Mouse (Mus musculus) spleen, adult 18-20 months (tissue): ENCODE measurements around the gene Plppr3.
A peak's percentile ranks its signal among the peaks of the same experiment; 100 is the strongest.

ENCODE experiments used
- DNase-seq, 2 experiments: peaks; one replicate each; pipeline ENCODE4 v3.0.0; 2022; ENCODE audit warnings: mixed read lengths in 2 of 2

Plppr3 gene

GRCm38 (mm10) chr10:79865189-79865601, 9.2 kb downstream of the Plppr3 start:
- DNase-seq: no peak

DNA sequence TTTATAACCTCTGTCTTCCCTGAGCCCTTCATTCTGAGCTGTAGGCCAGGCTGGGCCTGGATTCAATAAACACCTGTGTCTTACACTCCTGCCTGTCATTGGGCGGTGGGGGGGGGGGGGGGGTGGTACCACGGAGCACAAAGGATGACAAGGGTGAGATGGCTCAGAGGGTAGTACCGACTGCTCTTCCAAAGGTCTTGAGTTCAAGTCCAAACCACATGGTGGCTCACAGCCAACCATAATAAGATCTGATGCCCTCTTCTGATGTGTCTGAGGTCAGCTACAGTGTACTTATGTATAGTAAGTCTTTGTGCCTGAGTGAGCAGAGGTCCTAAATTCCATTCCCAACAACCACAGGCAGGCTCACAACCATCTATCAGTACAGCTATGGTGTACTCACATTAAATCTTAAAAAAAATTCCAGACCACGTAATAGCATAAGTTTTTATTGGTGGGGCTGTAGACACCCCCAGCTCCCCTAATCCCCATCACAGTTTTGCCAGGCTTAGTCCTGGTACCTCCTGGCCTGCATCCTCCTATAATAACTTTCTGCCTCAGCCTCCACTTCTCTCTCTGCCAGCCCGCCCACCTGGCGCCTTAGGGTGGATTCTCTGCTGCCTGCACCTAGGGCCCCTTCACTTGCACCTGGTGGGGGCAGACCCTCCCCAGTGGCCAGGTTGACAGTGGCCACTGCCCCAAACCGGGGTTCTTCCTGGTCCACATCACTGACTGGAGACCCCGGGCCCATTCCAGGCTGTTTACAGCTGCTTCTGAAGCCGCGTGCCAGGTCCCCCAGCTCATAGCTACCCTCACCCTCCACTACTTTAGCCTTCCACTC, 9.9 kb downstream of the Plppr3 start:
- no peak for DNase-seq

DNA sequence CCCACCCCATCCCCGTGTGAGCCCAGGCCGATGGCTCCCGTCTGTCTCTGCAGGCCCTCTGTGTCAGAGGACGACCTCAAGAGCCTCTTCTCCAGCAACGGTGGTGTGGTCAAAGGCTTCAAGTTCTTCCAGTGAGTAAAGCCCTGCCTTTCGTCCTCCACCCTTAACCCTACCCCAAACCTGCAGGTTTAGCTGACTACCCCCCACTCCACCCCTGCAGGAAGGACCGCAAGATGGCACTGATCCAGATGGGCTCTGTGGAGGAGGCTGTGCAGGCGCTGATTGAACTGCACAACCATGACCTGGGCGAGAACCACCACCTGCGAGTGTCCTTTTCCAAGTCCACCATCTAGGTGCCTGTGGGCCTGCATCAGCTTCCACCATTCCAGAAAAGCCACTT, 11.5 kb downstream of the Plppr3 start:
- DNase-seq: no peak

GRCm38 (mm10) chr10:79862049-79862788, 12.2 kb downstream of the Plppr3 start:
- no peak for DNase-seq

DNA sequence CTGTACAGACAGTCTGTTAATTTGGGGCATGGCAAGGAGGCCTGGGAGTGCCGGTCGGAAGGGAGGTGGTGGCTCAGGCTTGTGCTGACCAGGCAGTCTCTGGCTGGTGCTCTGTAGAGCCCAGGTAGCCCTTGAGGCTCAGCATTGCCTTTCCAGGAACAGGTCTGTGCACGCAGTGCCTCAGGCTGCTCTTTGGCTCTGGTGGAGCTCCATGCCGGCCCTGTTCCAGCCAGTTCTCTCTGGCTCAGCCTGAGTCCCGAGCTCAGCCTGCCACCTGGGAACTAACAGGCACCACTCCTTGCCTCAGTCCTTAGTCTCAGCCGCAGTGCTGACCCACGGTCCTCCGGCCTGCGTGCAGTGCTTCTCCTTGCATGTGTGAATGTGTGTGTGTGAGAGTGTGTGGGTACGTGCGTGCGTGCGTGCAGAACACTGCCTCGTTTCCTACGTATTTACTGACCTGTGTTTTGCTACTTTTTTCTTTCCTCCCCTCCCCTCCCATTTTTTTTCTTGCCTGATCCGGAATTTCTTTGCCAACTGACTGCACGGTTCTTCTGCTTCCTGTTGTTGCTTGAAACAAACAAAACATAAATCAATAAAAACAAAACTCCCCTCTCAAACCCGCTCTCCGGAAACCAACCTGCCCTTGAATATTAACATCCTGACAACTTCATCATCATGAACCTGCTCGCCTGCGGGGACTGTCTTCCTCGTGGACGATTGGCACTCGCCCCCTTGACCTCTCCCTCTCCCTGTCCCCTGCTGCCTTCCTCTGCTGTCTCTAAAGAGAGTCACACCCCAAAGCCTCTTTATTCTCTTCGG, 13.0 kb downstream of the Plppr3 start:
- DNase-seq: no peak

GRCm38 (mm10) chr10:79860079-79860911, 14.1 kb downstream of the Plppr3 start:
- no peak for DNase-seq

DNA sequence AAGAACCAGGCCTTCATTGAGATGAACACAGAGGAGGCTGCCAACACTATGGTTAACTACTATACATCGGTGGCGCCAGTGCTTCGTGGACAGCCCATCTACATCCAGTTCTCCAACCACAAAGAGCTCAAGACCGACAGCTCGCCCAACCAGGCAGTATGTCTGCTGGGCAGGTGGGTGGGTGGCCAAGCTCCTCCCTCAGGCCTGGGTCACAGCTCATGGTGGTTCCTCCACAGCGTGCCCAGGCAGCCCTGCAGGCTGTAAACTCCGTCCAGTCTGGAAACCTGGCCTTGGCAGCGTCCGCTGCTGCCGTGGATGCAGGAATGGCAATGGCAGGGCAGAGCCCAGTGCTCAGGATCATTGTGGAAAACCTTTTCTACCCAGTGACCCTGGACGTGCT, 15.3 kb downstream of the Plppr3 start:
- no peak for DNase-seq

GRCm38 (mm10) chr10:79858416-79859074, 15.9 kb downstream of the Plppr3 start:
- peak in 1 of 2 experiments; percentile 26 for DNase-seq

DNA sequence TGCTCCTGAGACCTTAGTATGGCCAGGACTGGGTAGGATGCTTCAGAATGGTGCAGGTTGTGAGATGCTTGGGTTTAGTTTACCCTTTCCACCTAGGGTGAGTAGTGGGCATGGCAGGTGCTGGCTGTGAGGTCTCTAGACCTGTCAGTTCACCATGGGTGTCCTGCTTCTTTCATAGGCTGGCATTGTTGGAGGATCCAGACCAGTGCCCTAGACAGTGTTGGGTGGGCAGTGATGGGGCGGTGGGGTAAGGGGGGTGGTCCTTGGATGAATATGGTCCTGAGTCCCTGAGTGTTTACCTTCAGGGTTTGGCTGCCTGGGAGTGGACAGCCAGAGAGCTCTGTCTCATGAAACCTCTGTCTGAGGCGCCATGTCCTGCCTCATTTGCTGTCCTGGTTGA, 16.5 kb downstream of the Plppr3 start:
- DNase-seq: no peak

DNA sequence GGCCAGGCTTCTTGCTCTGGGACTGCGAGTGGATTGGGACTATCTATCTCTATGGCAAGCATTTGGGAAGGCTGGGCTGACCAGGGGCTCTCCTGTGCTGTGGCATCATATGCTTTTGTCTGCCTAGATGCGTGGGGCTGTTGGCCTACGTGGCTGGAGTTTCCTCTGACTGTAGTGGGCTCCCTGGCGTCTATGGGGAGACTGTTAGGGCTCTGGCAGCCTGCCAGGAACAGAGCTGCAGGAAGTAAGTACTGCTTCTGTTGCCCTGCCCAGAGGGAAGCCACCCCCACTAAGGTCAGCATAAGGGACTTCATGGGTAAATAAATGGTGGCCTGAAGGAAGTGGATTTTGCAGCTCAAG, 17.0 kb downstream of the Plppr3 start:
- peak; percentile 62 to 71 for DNase-seq

GRCm38 (mm10) chr10:79856704-79857451, 17.6 kb downstream of the Plppr3 start:
- no peak for DNase-seq

DNA sequence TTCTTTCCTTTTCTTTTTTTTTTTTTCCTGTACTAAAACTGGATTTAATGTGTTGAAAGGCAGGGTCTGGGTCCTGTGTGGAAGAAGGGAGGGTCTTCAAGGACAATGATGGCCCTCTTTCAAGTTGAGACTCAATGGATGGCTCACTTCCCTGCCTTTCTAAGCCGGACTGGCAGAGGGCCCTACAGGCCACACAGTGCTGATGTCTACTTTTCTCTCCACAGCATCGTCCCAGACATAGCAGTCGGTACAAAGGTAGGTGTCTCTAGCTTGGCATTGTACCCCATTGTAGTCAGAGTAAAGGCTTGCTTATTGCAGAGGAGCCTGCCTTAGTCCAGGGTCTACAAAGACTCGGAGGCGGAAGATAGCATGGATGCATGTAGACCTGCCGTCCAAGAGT, 18.2 kb downstream of the Plppr3 start:
- DNase-seq: no peak

- peak in 1 of 2 experiments; percentile 19 for DNase-seq
These were observed 18.8 kb downstream of the Plppr3 start for GRCm38 (mm10) chr10:79855558-79856184.

- peak; percentile 68 to 75 for DNase-seq
These were observed 19.5 kb downstream of the Plppr3 start for GRCm38 (mm10) chr10:79854801-79855541.

GRCm38 (mm10) chr10:79853860-79854795, 20.3 kb downstream of the Plppr3 start, which contains the start of gene Ptbp1:
TSS of gene Ptbp1 (plus strand) at chr10:79854427.
- DNase-seq: peak; percentile 97 to 98

DNA sequence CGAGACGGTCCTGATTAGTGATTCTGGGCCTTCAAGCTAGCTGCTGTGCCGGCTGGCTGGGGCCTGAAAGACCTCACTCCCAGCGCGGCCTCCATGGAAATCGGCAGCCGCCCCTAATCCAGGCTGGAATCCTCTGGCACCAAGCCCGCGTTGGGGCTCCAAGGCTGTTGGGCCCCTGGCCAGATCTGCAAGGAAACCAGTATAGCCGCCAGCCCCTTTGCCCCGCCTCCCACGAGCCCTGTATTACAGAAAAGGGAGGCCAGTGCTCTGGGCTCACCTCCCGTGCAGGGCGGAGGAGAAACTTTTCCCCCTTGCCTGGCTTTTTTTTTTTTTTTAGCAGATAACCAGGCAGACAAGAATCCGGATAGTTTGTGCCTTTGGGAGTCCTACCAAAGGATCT, 21.0 kb downstream of the Plppr3 start:
- DNase-seq: peak; percentile 65 to 72

GRCm38 (mm10) chr10:79852827-79853226, 21.6 kb downstream of the Plppr3 start:
- DNase-seq: no peak

DNA sequence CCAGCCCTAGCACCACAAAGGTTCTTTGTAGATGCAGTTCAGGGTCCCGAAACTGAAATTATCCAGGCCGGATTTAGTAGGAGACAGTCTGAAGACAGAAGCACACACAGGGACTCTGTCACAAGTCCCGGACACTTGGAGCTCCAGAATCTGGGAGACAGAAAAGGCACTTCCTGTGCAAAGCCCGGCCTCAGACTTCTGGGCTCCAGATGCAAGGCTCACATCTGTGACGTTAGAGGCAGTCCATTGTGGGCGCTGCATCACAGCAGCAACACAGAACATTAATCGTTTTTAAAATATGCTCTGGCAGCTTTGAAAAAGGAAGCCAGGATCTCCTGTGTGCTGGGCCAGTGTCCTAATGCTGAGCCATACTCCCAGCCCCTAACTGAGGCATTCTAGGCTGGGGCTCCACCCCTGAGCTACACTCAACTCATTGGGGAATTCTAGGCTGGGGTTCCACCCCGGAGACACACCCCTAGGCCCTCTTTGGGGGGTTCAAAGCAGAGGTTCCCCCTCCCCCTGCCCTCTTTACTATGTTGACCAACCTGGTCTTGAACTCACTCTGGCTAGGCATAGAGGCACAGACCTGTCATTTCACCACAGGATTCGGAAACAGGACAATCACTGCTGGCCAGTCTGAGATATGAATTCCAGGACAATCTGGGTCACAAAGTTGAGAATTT, 22.2 kb downstream of the Plppr3 start:
- DNase-seq: no peak
